Mouse (Mus musculus) effector memory CD4-positive, alpha-beta T cell, adult 5 months (primary cell): ENCODE measurements around the gene Tmco3. TPM values are rescaled to one million over a fixed set of nuclear protein-coding genes. Genes with fewer than 3 reads are reported as not detected.

Source experiments
- polyA plus RNA-seq: library from polyadenylated mRNA; unstranded; fragments of 100-300 nt; shearing (Covaris generic); gene quantifications from one replicate; pipeline ENCODE4 v1.2.1, GENCODE M21; 2017

Gene Tmco3
- polyA plus RNA-seq = 21.1 TPM

DNA sequence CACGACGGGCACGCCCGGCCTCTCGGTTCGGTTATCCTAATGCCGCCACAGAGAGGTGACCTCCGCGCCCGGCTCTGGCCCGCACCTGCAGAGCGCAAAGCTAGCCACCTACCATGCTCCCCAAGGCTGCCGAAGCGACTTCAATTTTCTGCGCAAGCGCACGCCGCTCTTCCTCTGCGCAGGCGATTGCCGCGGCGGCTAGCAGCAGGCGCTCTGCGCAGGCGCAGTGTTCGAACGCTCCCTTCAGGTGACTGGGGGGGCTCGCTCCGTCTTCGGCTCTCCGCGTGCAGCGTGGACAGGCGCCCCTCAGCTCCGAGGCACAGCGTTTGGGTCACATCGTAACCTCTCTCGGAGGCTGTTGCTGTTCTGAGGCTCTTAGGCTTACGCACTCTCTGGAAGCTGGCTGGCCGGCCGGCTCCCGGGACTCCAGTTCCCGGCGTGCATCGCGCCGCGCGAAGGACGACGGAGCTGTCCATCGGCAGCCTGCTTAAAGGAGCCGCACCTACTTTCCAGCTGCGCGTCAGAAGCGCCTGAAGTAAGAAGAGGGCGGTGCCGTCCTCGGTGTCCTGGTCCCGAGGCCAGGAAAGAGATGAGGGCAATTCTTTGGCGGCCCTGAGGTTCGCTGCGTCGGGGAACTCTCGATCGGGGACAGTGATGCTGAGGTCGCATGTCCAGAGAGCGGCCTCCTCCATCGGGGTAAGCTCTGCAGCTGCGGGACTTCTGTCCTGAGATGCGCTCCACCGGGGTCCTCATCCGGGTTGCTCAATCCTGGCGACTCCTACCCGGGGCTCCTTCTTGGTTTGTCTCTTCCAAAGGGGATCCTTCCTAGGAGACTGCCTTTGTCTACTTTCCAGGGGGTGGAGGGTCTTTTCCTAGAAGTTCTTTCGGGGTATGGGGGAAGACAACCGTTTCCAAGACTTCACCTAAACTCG lies at the start of gene Tmco3, which contains the start of gene Dcun1d2:
TSS of gene Tmco3 (plus strand) at position 499 of the 932 bp plus-strand sequence.
TSS of gene Dcun1d2 (minus strand) at position 440 of the 932 bp plus-strand sequence.

GRCm38 (mm10) chr8:13254019-13254418 lies 34.0 kb upstream of the Tmco3 start, which contains the start of gene Adprhl1:
Adprhl1 (minus strand) TSS chr8:13254162.

GRCm38 (mm10) chr8:13338255-13338860 lies 50.4 kb downstream of the Tmco3 start, which contains the start of gene Tfdp1:
Tfdp1 (plus strand) TSS chr8:13338751.

Other genes starting within 250 kb of the Tmco3 start
- 2.2 TPM for gene Proz, start 227.3 kb upstream of the Tmco3 start, polyA plus RNA-seq
- gene Pcid2, start 182.7 kb upstream of the Tmco3 start, polyA plus RNA-seq = 37.3 TPM
- gene Cul4a, start 182.6 kb upstream of the Tmco3 start, polyA plus RNA-seq = 24.1 TPM
- gene Lamp1, start 129.0 kb upstream of the Tmco3 start, polyA plus RNA-seq = 204 TPM
- 2.3 TPM for gene Grtp1, start 87.6 kb upstream of the Tmco3 start, polyA plus RNA-seq
- gene Adprhl1, start 34.0 kb upstream of the Tmco3 start, polyA plus RNA-seq = not detected
- 16.5 TPM for gene Dcun1d2, start 59 bp upstream of the Tmco3 start, polyA plus RNA-seq
- gene Tfdp1, start 50.6 kb downstream of the Tmco3 start, polyA plus RNA-seq = 67.8 TPM
- not detected for gene Atp4b, start 108.6 kb downstream of the Tmco3 start, polyA plus RNA-seq
- not detected for gene Grk1, start 116.9 kb downstream of the Tmco3 start, polyA plus RNA-seq
- not detected for gene Tmem255b, start 147.0 kb downstream of the Tmco3 start, polyA plus RNA-seq
- not detected for gene Gas6, start 206.3 kb downstream of the Tmco3 start, polyA plus RNA-seq